Mouse (Mus musculus): ENCODE measurements around the gene Ubap2l. TPM values are rescaled to one million over a fixed set of nuclear protein-coding genes. Genes with fewer than 3 reads are reported as not detected.

The Ubap2l gene
- total RNA-seq, 2 experiments from 2014 or later = 151 to 326 TPM

Other genes starting within 250 kb of the Ubap2l start
- gene She, start 221.3 kb downstream of the Ubap2l start, total RNA-seq (2014; fragmentation: Nextera tagmentation) = not detected in 2 replicates
- gene She, start 221.3 kb downstream of the Ubap2l start, total RNA-seq (2017) = not detected in 2 replicates
- gene Il6ra, start 139.4 kb downstream of the Ubap2l start, total RNA-seq (2014; fragmentation: Nextera tagmentation) = 0.27 TPM in 1 of 2 replicates, not detected in the other
- gene Il6ra, start 139.4 kb downstream of the Ubap2l start, total RNA-seq (2017) = 0.80 TPM in 2 replicates
- 4.6 and 9.4 TPM in 2 replicates for gene Atp8b2, start 89.1 kb downstream of the Ubap2l start, total RNA-seq (2014; fragmentation: Nextera tagmentation)
- gene Atp8b2, start 89.1 kb downstream of the Ubap2l start, total RNA-seq (2017) = 7.8 and 12.8 TPM in 2 replicates
- gene Hax1, start 53.8 kb downstream of the Ubap2l start, total RNA-seq (2014; fragmentation: Nextera tagmentation) = 162 and 225 TPM in 2 replicates
- gene Hax1, start 53.8 kb downstream of the Ubap2l start, total RNA-seq (2017) = 72.2 and 78.6 TPM in 2 replicates
- gene 4933434E20Rik, start 992 bp downstream of the Ubap2l start, total RNA-seq (2014; fragmentation: Nextera tagmentation) = 47.5 and 67.7 TPM in 2 replicates
- gene 4933434E20Rik, start 992 bp downstream of the Ubap2l start, total RNA-seq (2017) = 42.7 and 55.0 TPM in 2 replicates
- 192 and 222 TPM in 2 replicates for gene Tpm3, start 20.0 kb upstream of the Ubap2l start, total RNA-seq (2014; fragmentation: Nextera tagmentation)
- 375 and 390 TPM in 2 replicates for gene Tpm3, start 20.0 kb upstream of the Ubap2l start, total RNA-seq (2017)
- gene Nup210l, start 51.5 kb upstream of the Ubap2l start, total RNA-seq (2014; fragmentation: Nextera tagmentation) = 0.05 TPM in 1 of 2 replicates, not detected in the other
- gene Nup210l, start 51.5 kb upstream of the Ubap2l start, total RNA-seq (2017) = not detected in 2 replicates
- 6,200 and 6,584 TPM in 2 replicates for gene Rps27, start 161.0 kb upstream of the Ubap2l start, total RNA-seq (2014; fragmentation: Nextera tagmentation)
- gene Rps27, start 161.0 kb upstream of the Ubap2l start, total RNA-seq (2017) = 4,833 and 5,025 TPM in 2 replicates
- 4.0 TPM in 1 of 2 replicates, not detected in the other for gene Rab13, start 161.1 kb upstream of the Ubap2l start, total RNA-seq (2014; fragmentation: Nextera tagmentation)
- 0.38 and 0.72 TPM in 2 replicates for gene Rab13, start 161.1 kb upstream of the Ubap2l start, total RNA-seq (2017)
- 72.0 and 95.1 TPM in 2 replicates for gene Jtb, start 179.0 kb upstream of the Ubap2l start, total RNA-seq (2014; fragmentation: Nextera tagmentation)
- 38.3 and 48.5 TPM in 2 replicates for gene Jtb, start 179.0 kb upstream of the Ubap2l start, total RNA-seq (2017)
- not detected in 2 replicates for gene Creb3l4, start 190.9 kb upstream of the Ubap2l start, total RNA-seq (2014; fragmentation: Nextera tagmentation)
- not detected in 2 replicates for gene Creb3l4, start 190.9 kb upstream of the Ubap2l start, total RNA-seq (2017)
- 21.9 and 23.2 TPM in 2 replicates for gene Slc39a1, start 195.5 kb upstream of the Ubap2l start, total RNA-seq (2014; fragmentation: Nextera tagmentation)
- 27.2 and 36.8 TPM in 2 replicates for gene Slc39a1, start 195.5 kb upstream of the Ubap2l start, total RNA-seq (2017)
- gene Crtc2, start 201.5 kb upstream of the Ubap2l start, total RNA-seq (2014; fragmentation: Nextera tagmentation) = 33.0 and 45.4 TPM in 2 replicates
- 5.6 and 10.8 TPM in 2 replicates for gene Crtc2, start 201.5 kb upstream of the Ubap2l start, total RNA-seq (2017)
- 32.4 and 33.3 TPM in 2 replicates for gene Dennd4b, start 212.6 kb upstream of the Ubap2l start, total RNA-seq (2014; fragmentation: Nextera tagmentation)
- gene Dennd4b, start 212.6 kb upstream of the Ubap2l start, total RNA-seq (2017) = 7.0 and 21.5 TPM in 2 replicates
- 65.5 and 68.0 TPM in 2 replicates for gene Gatad2b, start 240.6 kb upstream of the Ubap2l start, total RNA-seq (2014; fragmentation: Nextera tagmentation)
- 23.8 and 28.5 TPM in 2 replicates for gene Gatad2b, start 240.6 kb upstream of the Ubap2l start, total RNA-seq (2017)